Mouse (Mus musculus): Measurements from ENCODE around the gene D430042O09Rik. TPM values are rescaled to one million over a fixed set of nuclear protein-coding genes. Genes with fewer than 3 reads are reported as not detected.
A peak's percentile ranks its signal among the peaks of the same experiment; 100 is the strongest.

D430042O09Rik gene
- polyA plus RNA-seq, 1 experiment from 2014 or later: 8.7 TPM

GRCm38 (mm10) chr7:125762883-125763830 lies 55.5 kb downstream of the D430042O09Rik start:
- Histone ChIP-seq H3K9ac (ENCODE audit: low read depth, low read length) (no peak overlapping the region; the same call in 1 of the 2 replicates), H3K4me1 (ENCODE audit: control insufficient read depth, insufficient read depth, low read length) (peaks cover 33% of the 10 kb centered on the region), H3K4me2 (no peak overlapping the region), H3K27me3 (ENCODE audit: control insufficient read depth, insufficient read depth, low read length) (no peaks in the 10 kb centered on the region), H3K4me3 (ENCODE audit: low read depth, low read length) (no peak overlapping the region), H3K27ac (ENCODE audit: low read depth, low read length) (peak overlapping the region; percentile 89), H3K36me3 (ENCODE audit: control insufficient read depth, insufficient read depth, low read length) (no peaks in the 10 kb centered on the region), H3K9me3 (replicated peaks; ENCODE audit: control insufficient read depth, low read length) (no peaks in the 10 kb centered on the region)
- no peak for ATAC-seq (replicated peaks; ENCODE audit: insufficient number of reproducible peaks, low FRiP score, low TSS enrichment)
- WGBS (ENCODE audit: insufficient replicate concordance): 77% methylated on average over 7 of the region's 7 CpGs

- ATAC-seq (replicated peaks; ENCODE audit: insufficient number of reproducible peaks, low FRiP score, low TSS enrichment): peak; percentile 67
- H3K27ac ChIP-seq (ENCODE audit: low read depth, low read length): peak overlapping the region; percentile 89
- no peak overlapping the region for H3K4me2 ChIP-seq
Measured at GRCm38 (mm10) chr7:125764373-125764772, 56.7 kb downstream of the D430042O09Rik start.

GRCm38 (mm10) chr7:125766976-125767831 lies 59.5 kb downstream of the D430042O09Rik start:
- Histone ChIP-seq H3K4me3 (ENCODE audit: low read depth, low read length) (no peak overlapping the region), H3K4me1 (ENCODE audit: control insufficient read depth, insufficient read depth, low read length) (peaks cover 42% of the 10 kb centered on the region), H3K9me3 (replicated peaks; ENCODE audit: control insufficient read depth, low read length) (no peaks in the 10 kb centered on the region), H3K27ac (ENCODE audit: low read depth, low read length) (peak overlapping the region; percentile 32; the same call in 1 of the 2 replicates), H3K27me3 (ENCODE audit: control insufficient read depth, insufficient read depth, low read length) (no peaks in the 10 kb centered on the region), H3K9ac (ENCODE audit: low read depth, low read length) (no peak overlapping the region), H3K4me2 (peak overlapping the region; percentile 20; the same call in 1 of the 2 replicates), H3K36me3 (ENCODE audit: control insufficient read depth, insufficient read depth, low read length) (no peaks in the 10 kb centered on the region; the same call in 1 of the 2 replicates)
- ATAC-seq (replicated peaks; ENCODE audit: insufficient number of reproducible peaks, low FRiP score, low TSS enrichment): no peak
- 56% methylated on average over 9 of the region's 9 CpGs for WGBS (ENCODE audit: insufficient replicate concordance)

More at GRCm38 (mm10) chr7:125764373-125764772, 56.7 kb downstream of the D430042O09Rik start:
- no peaks in the 10 kb centered on the region for H3K9me3 ChIP-seq (replicated peaks; ENCODE audit: control insufficient read depth, low read length)
- peaks cover 35% of the 10 kb centered on the region for H3K4me1 ChIP-seq (ENCODE audit: control insufficient read depth, insufficient read depth, low read length)
- no peaks in the 10 kb centered on the region for H3K27me3 ChIP-seq (ENCODE audit: control insufficient read depth, insufficient read depth, low read length)
- H3K4me3 ChIP-seq (ENCODE audit: low read depth, low read length): no peak overlapping the region
- 35% methylated on average over 3 of the region's 3 CpGs for WGBS (ENCODE audit: insufficient replicate concordance)
- no peaks in the 10 kb centered on the region for H3K36me3 ChIP-seq (ENCODE audit: control insufficient read depth, insufficient read depth, low read length)
- peak overlapping the region; percentile 43; the same call in 1 of the 2 replicates for H3K9ac ChIP-seq (ENCODE audit: low read depth, low read length)

GRCm38 (mm10) chr7:125772961-125773571 lies 65.4 kb downstream of the D430042O09Rik start:
- Histone ChIP-seq H3K4me3 (ENCODE audit: low read depth, low read length) (no peak overlapping the region), H3K9me3 (replicated peaks; ENCODE audit: control insufficient read depth, low read length) (no peaks in the 10 kb centered on the region), H3K36me3 (ENCODE audit: control insufficient read depth, insufficient read depth, low read length) (no peaks in the 10 kb centered on the region; the same call in 1 of the 2 replicates), H3K4me2 (no peak overlapping the region), H3K27ac (ENCODE audit: low read depth, low read length) (no peak overlapping the region), H3K4me1 (ENCODE audit: control insufficient read depth, insufficient read depth, low read length) (peaks cover 15% of the 10 kb centered on the region), H3K9ac (ENCODE audit: low read depth, low read length) (no peak overlapping the region), H3K27me3 (ENCODE audit: control insufficient read depth, insufficient read depth, low read length) (no peaks in the 10 kb centered on the region)
- 72% methylated on average over 13 of the region's 13 CpGs for WGBS (ENCODE audit: insufficient replicate concordance)
- ATAC-seq (replicated peaks; ENCODE audit: insufficient number of reproducible peaks, low FRiP score, low TSS enrichment): no peak

GRCm38 (mm10) chr7:125783206-125783605 lies 75.5 kb downstream of the D430042O09Rik start:
- WGBS (ENCODE audit: insufficient replicate concordance): 88% methylated on average over 1 of the region's 1 CpGs
- Histone ChIP-seq H3K27me3 (ENCODE audit: control insufficient read depth, insufficient read depth, low read length) (no peaks in the 10 kb centered on the region), H3K4me2 (no peak overlapping the region), H3K9ac (ENCODE audit: low read depth, low read length) (no peak overlapping the region), H3K9me3 (replicated peaks; ENCODE audit: control insufficient read depth, low read length) (no peaks in the 10 kb centered on the region), H3K27ac (ENCODE audit: low read depth, low read length) (no peak overlapping the region), H3K4me1 (ENCODE audit: control insufficient read depth, insufficient read depth, low read length) (no peaks in the 10 kb centered on the region), H3K36me3 (ENCODE audit: control insufficient read depth, insufficient read depth, low read length) (no peaks in the 10 kb centered on the region), H3K4me3 (ENCODE audit: low read depth, low read length) (no peak overlapping the region)
- ATAC-seq (replicated peaks; ENCODE audit: insufficient number of reproducible peaks, low FRiP score, low TSS enrichment): no peak

GRCm38 (mm10) chr7:125786105-125786504 lies 78.4 kb downstream of the D430042O09Rik start:
- peaks cover 6% of the 10 kb centered on the region for H3K4me1 ChIP-seq (ENCODE audit: control insufficient read depth, insufficient read depth, low read length)
- no peak overlapping the region for H3K4me3 ChIP-seq (ENCODE audit: low read depth, low read length)
- H3K9me3 ChIP-seq (replicated peaks; ENCODE audit: control insufficient read depth, low read length): no peaks in the 10 kb centered on the region
- H3K36me3 ChIP-seq (ENCODE audit: control insufficient read depth, insufficient read depth, low read length): no peaks in the 10 kb centered on the region
- H3K27ac ChIP-seq (ENCODE audit: low read depth, low read length): no peak overlapping the region
- H3K27me3 ChIP-seq (ENCODE audit: control insufficient read depth, insufficient read depth, low read length): no peaks in the 10 kb centered on the region
- 83% methylated on average over 5 of the region's 5 CpGs for WGBS (ENCODE audit: insufficient replicate concordance)
- no peak overlapping the region for H3K4me2 ChIP-seq
- no peak overlapping the region for H3K9ac ChIP-seq (ENCODE audit: low read depth, low read length)
- ATAC-seq (replicated peaks; ENCODE audit: insufficient number of reproducible peaks, low FRiP score, low TSS enrichment): no peak

GRCm38 (mm10) chr7:125787046-125787445 lies 79.4 kb downstream of the D430042O09Rik start:
- no peak overlapping the region for H3K4me2 ChIP-seq
- no peak overlapping the region for H3K4me3 ChIP-seq (ENCODE audit: low read depth, low read length)
- WGBS (ENCODE audit: insufficient replicate concordance): 60% methylated on average over 7 of the region's 7 CpGs
- no peaks in the 10 kb centered on the region for H3K9me3 ChIP-seq (replicated peaks; ENCODE audit: control insufficient read depth, low read length)
- H3K9ac ChIP-seq (ENCODE audit: low read depth, low read length): no peak overlapping the region
- no peaks in the 10 kb centered on the region for H3K36me3 ChIP-seq (ENCODE audit: control insufficient read depth, insufficient read depth, low read length)
- no peaks in the 10 kb centered on the region for H3K27me3 ChIP-seq (ENCODE audit: control insufficient read depth, insufficient read depth, low read length)
- H3K27ac ChIP-seq (ENCODE audit: low read depth, low read length): no peak overlapping the region
- no peak for ATAC-seq (replicated peaks; ENCODE audit: insufficient number of reproducible peaks, low FRiP score, low TSS enrichment)
- H3K4me1 ChIP-seq (ENCODE audit: control insufficient read depth, insufficient read depth, low read length): peaks cover 6% of the 10 kb centered on the region

GRCm38 (mm10) chr7:125790039-125790438 lies 82.4 kb downstream of the D430042O09Rik start:
- Histone ChIP-seq H3K27me3 (ENCODE audit: control insufficient read depth, insufficient read depth, low read length) (no peaks in the 10 kb centered on the region), H3K4me3 (ENCODE audit: low read depth, low read length) (no peak overlapping the region), H3K4me1 (ENCODE audit: control insufficient read depth, insufficient read depth, low read length) (peaks cover 15% of the 10 kb centered on the region), H3K9me3 (replicated peaks; ENCODE audit: control insufficient read depth, low read length) (no peaks in the 10 kb centered on the region), H3K36me3 (ENCODE audit: control insufficient read depth, insufficient read depth, low read length) (no peaks in the 10 kb centered on the region), H3K4me2 (no peak overlapping the region), H3K27ac (ENCODE audit: low read depth, low read length) (no peak overlapping the region), H3K9ac (ENCODE audit: low read depth, low read length) (no peak overlapping the region)
- ATAC-seq (replicated peaks; ENCODE audit: insufficient number of reproducible peaks, low FRiP score, low TSS enrichment): no peak
- 63% methylated on average over 8 of the region's 8 CpGs for WGBS (ENCODE audit: insufficient replicate concordance)

Measured in heart, embryonic 11.5 days (tissue).